Mouse (Mus musculus): ENCODE measurements around the gene Kxd1.

Kxd1 gene

DNA sequence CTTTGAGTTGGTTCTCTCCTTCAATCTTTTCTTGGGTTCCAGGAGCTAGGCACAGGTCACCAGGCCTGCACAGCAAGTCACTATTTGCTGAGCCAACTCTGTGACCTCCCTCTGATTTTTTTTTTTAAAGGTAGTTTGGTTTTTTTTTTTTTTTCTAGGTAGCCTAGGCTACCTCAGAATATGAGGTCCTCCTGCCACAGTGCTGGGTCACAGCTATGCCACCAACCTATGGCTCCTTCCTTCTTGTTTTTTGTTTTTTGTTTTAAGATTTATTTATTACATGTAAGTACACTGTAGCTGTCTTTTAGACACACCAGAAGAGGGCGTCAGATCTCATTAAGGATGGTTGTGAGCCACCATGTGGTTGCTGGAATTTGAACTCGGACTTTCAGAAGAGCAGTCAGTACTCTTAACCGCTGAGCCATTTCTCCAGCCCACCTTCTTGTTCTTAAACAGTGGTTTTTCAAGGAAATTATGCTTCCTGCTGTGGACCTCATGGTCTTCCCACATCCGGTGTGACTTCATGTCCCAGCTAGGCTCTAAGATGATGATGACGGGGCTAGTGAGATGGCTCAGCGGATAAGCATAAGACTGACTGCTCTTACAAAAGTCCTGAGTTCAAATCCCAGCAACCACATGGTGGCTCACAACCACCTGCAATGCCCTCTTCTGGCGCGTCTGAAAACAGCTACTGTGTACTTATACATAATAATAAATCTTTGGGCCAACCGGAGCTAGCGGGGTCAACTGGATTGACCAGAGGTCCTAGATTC, 21.8 kb upstream of the Kxd1 start:
- no peak for DNase-seq (ENCODE audit: extremely low spot score, low read depth, low spot score)

DNA sequence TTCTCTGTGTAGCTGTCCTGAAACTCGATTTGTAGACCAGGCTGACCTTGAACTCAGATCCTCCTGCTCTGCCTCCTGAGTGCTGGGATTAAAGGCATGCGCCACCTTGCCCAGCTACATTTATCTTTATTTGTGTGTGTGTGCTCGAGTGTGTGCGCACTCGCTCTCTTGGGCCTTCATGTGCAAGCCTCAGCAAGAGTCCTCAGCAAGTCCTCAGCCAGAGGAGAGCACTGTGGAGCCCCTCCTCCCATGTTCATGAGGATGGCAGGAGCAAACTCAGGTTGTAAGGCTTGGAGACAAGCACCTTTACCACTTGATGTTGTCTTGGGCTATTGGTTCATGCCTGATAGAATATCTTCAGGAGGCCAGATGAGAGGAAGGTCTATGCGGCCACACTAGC, 20.0 kb upstream of the Kxd1 start:
- no peak for DNase-seq (ENCODE audit: extremely low spot score, low read depth, low spot score)

DNA sequence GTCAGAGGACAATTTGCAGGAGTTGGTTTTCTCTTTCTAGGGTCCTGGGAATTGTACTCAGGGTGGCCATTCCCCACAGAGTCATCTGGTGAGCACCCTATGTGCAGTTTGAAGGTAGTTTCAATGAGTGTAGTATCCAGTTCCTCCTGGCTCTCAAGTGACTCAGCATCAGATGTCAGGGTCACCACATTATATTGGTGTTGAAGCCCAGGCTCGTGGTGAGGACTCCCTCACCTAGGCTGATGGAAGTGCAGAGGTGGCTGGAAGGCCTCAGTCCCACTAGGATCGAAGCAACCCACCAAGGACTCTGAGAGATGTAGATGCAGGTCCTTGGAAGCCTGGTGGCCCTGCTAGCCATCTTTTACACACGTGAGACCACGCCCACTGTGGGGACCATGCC, 18.7 kb upstream of the Kxd1 start:
- DNase-seq (ENCODE audit: extremely low spot score, low read depth, low spot score) = no peak

DNA sequence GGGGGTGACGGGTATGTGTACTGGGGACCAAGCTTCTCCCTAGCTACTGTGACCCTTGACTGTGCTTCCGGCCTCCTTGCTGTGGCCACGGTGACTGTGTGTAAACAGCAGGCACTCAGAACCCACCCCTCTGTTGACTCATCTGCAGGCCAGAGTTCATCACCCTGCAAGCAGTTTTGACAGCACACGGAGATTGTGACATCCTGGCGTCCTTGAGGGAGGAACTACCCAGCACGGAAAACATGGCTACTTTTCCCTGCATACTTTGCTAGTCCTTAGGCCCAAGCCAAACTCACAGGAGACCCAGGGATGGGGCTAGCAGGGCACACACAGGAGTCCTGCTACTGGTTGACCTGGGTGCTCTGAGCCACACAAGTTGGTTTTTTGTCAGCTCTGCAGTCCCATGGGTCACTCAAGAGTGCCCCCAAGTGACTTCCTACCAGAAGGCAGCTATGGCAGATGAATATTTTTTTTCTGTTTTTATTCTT, 16.5 kb upstream of the Kxd1 start:
- DNase-seq (ENCODE audit: extremely low spot score, low read depth, low spot score) = no peak

DNA sequence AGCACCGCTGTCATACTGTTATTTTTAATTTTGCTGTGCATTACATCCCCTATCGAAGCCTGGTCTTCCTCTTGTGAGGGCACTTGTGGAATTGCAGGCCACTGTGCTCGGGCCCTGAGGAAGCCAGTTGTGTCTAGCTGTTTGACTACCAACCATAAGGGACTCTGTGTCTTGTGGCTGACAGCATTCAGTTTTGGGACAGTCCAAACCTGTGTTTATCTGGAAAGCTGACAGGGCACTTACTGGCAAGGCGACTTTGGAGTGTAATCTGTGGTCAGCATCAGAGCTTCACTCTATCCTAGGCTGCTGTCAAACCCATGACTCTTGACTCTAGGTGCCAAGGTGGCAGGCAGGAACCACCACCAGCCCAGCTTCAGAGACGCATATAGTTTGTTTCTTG, 13.3 kb upstream of the Kxd1 start:
- no peak for DNase-seq (ENCODE audit: extremely low spot score, low read depth, low spot score)

- DNase-seq (ENCODE audit: extremely low spot score, low read depth, low spot score) = no peak
Measured at GRCm38 (mm10) chr8:70540507-70541071, 12.8 kb upstream of the Kxd1 start.

- DNase-seq (ENCODE audit: extremely low spot score, low read depth, low spot score) = no peak
Measured at GRCm38 (mm10) chr8:70540013-70540506, 12.3 kb upstream of the Kxd1 start.

- DNase-seq (ENCODE audit: extremely low spot score, low read depth, low spot score) = peak; percentile 91
Measured at GRCm38 (mm10) chr8:70539077-70539813, 11.5 kb upstream of the Kxd1 start, which contains the start of gene Ell. TSS of gene Ell (plus strand) at chr8:70539457.

DNA sequence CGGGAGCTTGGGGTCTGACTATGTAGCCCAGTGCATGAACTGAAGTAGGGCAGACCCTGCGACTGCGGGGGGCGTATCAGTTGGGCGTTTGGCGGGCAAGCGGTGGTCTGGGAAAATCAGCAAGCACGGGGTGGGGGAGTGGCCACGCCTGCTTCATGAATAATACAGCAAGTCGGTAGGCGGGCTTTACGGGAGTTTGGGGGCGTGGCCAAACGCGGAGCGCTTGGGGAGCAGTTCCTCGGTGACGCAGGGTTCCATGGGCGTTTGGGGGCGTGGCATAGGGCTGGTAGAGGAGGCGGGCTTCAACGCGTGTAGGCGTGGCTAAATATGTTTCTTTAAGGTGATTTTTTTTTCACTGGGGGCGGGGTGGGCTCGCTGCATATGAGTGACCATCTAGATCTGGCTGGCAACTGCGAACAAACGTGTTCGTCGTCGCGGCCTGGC, 10.9 kb upstream of the Kxd1 start:
- peak; percentile 96 for DNase-seq (ENCODE audit: extremely low spot score, low read depth, low spot score)

GRCm38 (mm10) chr8:70538024-70538579, 10.3 kb upstream of the Kxd1 start:
- no peak for DNase-seq (ENCODE audit: extremely low spot score, low read depth, low spot score)

- DNase-seq (ENCODE audit: extremely low spot score, low read depth, low spot score) = no peak
Measured at GRCm38 (mm10) chr8:70535701-70536100, 7.9 kb upstream of the Kxd1 start.

DNA sequence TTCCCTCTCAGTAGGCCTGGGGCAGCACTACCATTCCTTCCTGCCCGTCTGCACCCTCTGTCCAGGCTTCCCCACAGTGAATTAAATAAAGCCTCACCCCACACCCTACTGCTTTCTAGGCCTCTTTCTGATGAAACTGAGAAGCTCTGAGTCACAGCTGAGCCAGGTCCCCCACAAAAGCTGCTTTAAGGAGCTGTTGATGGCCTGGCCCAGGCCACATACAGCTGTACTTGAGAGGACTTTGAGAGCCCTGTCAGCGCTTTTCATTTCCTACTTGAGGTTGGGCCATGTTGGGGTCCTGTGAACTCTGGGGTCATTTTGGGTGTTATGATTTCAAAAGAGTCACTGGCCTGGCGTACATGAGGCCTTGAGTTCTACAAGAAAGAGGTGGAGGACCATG, 7.5 kb upstream of the Kxd1 start:
- no peak for DNase-seq (ENCODE audit: extremely low spot score, low read depth, low spot score)

DNA sequence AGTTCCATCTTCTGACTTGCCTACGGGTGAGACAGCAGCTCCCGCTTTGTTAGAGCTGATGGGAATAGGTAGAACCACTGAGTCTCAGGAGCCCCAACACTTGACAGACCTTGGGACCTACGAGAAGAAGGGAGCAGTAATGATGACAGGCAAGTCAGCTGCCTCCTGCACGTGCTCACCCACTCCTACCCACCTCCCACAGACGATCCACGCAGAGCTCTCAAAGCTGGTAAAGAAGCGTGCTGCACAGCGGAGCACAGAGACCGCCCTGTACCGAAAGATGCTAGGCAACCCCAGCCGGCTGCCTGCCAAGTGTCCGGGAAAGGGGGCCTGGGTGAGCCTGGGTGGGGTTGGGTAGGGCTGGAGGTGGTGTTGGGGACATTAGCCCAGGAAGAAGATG, 6.5 kb upstream of the Kxd1 start:
- no peak for DNase-seq (ENCODE audit: extremely low spot score, low read depth, low spot score)

DNA sequence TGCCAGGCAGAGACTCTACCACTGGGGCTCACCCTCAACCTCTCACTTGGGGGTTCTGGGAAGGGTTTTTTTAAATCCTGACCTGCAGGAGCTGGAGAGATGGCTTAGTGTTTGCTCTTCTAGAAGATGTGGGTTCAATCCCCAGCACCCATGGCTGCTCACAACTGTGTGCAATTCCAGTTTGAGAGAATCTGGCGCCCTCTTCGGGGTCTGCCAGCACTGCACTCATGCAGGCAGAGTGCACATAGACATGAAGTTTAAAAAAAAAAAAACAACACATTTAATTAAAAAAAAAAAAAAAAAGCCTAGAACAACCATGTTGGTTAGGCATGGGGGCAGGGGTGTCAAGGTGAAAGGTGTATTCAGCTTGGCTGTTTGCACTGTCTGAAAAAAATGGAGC, 2.6 kb upstream of the Kxd1 start:
- no peak for DNase-seq (ENCODE audit: extremely low spot score, low read depth, low spot score)

DNA sequence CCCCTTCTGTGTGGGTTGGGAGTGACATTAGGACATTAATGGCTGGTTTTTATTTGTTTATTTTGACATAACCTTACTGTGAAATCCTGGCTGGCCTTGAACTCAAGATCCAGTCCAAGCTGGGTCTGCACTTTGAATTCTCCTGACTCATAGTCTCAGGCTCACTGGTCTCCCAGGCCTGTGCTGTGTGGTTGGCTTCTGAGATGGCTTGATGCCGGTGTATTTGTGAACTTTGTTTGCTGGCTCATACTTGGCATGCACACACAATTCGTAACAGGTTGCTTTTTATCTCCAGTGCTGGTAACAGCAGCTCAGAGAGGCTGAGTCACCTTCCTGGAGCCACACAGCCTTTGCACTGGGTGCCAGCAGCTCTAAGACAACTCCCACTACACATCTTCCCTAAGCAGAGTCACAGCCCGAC, 2.0 kb upstream of the Kxd1 start:
- DNase-seq (ENCODE audit: extremely low spot score, low read depth, low spot score) = no peak

GRCm38 (mm10) chr8:70529299-70529698, 1.5 kb upstream of the Kxd1 start:
- DNase-seq (ENCODE audit: extremely low spot score, low read depth, low spot score) = no peak

GRCm38 (mm10) chr8:70528182-70528797, 534 bp upstream of the Kxd1 start:
- DNase-seq (ENCODE audit: extremely low spot score, low read depth, low spot score) = no peak

GRCm38 (mm10) chr8:70527111-70527511, 645 bp downstream of the Kxd1 start:
- no peak for DNase-seq (ENCODE audit: extremely low spot score, low read depth, low spot score)

- peak; percentile 86 for DNase-seq (ENCODE audit: extremely low spot score, low read depth, low spot score)
Measured at GRCm38 (mm10) chr8:70522592-70523403, 5.0 kb downstream of the Kxd1 start.

DNA sequence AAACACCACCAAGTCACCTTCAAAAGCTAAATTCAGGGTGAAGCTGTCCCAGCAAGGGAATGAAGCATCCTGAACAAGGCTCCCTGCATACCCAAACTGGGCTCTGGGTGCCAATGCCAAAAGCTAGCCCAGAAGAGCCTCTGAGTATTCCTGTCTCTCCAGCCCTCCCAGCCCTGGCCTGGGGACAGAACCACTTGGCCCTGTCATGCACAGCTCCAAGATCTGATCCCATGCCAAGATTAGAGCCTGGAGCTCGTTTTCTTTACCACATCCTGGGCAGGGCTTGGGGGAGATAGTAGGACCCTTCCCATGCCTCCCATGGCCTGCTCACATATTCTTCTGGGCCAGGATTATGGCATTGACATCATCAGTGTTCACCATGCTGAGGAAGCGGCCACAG, 8.2 kb downstream of the Kxd1 start:
- no peak for DNase-seq (ENCODE audit: extremely low spot score, low read depth, low spot score)
